Mouse (Mus musculus) fat pad, adult 2 months (tissue): ENCODE measurements around the gene Meaf6.

Experiments
- DNase-seq: peaks from one replicate; pipeline ENCODE4 v3.0.0-alpha.2; 2011; ENCODE audit warnings: low read depth, low spot score; ENCODE audit errors: extremely low read depth

The Meaf6 gene

DNA sequence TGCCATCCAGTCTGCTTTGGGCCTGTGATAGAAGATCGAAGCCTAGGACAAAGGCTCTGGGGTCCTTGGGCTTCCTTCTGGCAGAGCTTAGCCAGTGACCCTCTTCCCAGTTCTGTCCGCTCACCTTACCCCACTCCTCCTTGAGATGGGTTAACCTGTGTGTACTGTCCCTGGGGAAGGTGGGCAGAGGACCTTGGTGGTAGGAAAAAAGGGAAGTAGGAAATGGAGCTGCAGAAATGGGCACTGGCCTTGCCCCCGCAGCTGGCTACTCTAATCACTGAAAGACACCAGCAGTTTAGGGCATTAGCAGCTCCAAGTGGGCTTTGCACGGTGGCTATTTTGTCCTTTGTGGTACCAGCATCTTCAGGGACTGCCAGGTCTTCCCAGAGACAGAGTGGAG, 30.1 kb downstream of the Meaf6 start:
- no peak for DNase-seq

GRCm38 (mm10) chr4:125115710-125116089, 30.8 kb downstream of the Meaf6 start:
- DNase-seq, result no peak

DNA sequence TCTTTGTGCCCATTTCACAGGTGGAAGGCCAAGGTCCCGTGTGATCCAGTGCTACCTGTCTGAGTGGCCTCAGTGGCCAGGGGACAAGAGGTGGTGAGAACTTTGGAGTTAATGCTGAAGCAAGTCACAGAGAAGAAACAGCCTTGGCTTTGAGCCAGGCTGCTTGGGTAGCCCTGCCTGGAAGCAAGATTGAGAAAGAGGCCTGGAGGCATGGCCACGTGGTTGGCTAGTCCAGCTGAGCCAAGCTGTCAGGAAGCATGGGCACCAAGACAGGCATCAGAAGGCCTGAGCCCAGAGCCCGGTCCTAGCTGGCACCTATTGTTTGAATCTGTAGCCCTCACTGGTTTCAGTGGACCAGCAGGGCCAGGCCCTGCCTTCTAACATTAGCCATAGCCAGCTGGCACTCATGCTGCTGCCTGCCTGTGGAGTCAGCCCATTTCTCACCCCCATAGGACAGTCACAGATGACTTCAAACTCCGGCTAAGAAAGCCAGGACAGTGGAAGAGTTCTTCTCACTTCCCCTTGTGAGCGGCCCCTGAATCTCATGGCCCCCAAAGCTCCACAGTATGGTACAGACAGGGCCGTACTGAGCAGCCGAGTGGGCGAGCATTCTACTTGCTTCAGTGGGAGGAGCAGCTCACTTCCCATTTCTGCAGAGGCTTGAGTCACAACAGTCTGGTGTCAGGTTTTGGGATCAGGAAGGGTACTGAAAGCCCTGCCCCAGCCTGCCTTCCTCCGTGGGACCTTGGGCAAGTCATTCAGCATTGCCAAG, 31.3 kb downstream of the Meaf6 start:
- no peak for DNase-seq

DNA sequence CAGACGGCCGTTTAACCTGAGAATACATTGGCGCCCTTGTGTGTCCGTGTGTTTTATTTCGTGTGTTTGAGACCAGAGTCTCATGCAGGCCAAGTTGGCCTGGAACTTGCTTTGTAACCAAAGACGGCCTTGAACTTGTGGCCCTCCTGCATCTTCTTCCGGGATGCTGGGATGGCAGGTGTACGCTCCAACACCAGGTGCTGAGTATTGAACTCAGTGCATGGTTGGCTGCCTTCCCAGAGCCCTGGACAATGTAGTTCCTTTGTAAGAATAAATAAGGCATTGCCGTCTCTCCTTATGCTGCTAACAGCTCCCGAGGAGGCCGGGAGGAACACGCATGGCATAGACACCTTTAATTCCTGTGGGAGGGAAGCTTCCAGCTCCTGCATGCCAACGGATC, 32.0 kb downstream of the Meaf6 start:
- no peak for DNase-seq

- DNase-seq, result no peak
These were observed 33.0 kb downstream of the Meaf6 start for GRCm38 (mm10) chr4:125117902-125118320.

DNA sequence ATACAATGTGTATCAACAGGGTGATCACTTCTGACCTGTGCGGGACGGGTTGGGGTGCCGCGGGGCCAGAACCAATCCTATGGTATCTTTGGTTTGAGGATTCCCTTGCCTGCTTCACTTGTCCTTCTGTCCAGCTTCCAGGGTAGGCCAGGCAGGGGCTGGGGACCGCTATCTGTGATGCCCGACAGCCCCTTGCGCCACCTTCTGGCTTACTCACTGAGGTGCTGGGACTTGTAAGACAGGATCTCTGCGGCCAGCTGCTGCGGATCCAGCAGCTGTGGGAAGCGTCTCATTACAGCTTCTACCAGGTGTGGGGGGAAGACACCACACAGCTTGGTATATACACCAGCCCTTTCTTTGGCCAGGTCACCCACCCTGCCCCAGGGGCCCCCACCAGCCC, 34.1 kb downstream of the Meaf6 start:
- DNase-seq, result no peak

GRCm38 (mm10) chr4:125119721-125120120, 34.8 kb downstream of the Meaf6 start:
- no peak for DNase-seq

- DNase-seq, result no peak
These were observed 37.7 kb downstream of the Meaf6 start for GRCm38 (mm10) chr4:125122431-125123278.

DNA sequence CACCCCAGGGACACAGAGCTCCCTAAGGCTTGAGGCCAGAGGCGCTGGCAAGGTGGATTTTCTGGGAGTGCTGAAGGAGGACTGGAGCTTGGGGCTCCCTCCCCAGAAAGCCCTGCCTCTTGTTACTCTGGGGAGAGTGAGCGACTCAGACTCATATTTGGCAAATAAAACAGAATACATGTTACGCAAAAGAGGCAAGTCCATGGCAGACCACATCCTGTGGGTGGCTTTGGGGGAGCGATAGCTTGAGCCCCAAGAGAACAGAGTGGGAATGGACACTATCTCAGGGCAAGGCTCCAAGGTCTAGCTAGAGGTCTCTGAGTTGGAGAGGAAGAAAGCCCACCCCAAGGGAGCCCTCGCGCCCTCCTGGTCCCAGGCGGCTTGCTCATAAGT, 38.3 kb downstream of the Meaf6 start:
- no peak for DNase-seq

- DNase-seq, result no peak
These were observed 39.7 kb downstream of the Meaf6 start for GRCm38 (mm10) chr4:125124424-125125209.

GRCm38 (mm10) chr4:125125361-125125921, 40.5 kb downstream of the Meaf6 start:
- DNase-seq, result no peak

DNA sequence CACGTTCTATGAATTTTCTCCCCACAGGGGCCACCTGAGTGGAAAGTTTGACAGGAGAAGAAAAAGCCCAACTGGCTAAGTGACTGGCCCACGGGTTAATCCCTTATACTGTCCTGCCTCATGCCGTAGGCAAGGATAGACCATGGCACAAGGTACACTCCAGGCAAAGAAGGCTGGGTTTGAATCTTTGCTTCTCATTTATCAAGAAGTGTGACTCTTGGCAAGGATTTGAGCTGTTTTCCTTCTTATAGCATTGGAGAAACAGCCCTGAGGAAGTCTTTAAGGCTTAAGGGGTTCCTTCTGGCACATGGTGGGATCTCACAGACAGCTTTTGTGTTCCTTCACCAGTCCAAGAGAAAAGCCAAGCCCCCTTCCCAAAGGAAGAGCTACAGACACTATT, 41.3 kb downstream of the Meaf6 start:
- no peak for DNase-seq

DNA sequence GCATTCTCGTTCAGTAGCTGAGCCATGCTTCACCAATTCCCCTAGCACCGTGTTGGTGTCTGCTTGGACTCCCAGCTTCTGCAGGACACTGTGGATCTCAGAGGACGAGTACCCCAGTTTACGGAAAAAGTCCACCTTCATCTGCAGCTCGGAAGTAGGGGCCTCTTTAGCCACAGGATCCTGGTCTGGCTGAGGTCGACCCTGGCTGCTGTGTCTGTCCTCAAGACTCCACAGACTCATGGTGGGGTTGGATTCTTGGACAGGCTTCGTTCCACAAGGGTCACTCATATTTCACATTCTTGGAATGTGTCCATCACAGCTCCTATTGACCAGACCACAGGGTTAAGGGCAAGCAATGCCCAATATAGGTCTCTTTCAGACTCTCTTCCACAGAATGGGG, 41.8 kb downstream of the Meaf6 start:
- DNase-seq, result no peak

DNA sequence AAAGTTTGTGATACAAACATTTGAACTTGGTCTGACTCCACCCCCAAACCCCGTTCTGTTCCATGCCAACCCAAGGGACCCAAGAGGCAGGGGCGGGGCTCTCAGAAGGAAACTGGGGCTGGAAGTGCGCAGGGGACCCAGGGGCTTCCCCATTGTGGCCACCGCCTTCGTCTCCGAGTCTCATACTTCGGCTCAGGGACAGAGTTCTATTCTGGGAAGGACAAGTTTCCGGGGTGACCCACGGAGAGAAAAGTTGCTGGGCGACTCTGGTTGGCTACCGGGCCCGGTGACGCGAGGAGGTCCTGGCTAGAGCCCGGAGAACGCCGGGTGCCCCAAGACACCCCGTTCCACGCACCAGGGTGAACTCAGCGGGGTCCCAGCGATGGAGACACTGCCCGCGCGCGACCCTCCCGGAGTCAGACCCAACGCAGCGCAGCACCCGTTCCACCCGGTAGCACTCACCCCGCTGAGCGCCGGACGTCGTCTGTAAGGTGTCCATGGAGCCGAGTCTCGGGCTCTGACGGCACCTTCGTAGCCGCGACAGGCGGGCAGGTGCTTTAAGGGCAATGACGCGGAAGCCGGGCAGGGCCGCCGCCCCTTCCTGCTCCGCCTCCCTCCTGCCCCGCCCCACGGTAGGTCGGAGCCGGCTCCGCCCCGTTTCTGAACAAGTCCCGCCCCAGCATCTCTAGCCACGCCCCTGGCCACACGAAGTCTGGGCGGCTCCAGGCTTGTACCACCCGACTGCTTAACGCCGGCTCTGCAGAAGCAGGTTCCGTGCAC, 42.6 kb downstream of the Meaf6 start, which contains the start of gene Zc3h12a:
Gene Zc3h12a, minus strand, starts transcription at position 536 of the 780 bp plus-strand sequence.
- no peak for DNase-seq

DNA sequence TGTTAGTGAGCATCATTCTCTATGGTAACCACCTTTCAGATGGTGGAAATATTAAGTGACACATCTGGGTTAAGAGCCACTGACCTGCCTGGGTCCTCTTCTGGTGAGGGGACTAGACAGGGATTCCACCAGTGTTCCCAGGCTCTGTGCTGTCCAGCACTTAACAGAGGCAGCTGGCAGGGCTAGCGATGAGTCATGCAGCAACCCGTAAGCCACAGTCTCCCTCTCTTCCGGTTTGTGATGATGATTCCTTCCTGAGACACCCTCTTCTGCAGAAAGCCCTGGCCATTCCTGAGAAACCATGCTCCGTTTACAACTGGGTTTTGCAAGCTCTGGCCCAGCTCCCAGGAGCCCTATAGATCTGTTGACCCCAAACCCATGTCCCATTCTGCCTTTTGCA, 46.6 kb downstream of the Meaf6 start:
- DNase-seq, result no peak

DNA sequence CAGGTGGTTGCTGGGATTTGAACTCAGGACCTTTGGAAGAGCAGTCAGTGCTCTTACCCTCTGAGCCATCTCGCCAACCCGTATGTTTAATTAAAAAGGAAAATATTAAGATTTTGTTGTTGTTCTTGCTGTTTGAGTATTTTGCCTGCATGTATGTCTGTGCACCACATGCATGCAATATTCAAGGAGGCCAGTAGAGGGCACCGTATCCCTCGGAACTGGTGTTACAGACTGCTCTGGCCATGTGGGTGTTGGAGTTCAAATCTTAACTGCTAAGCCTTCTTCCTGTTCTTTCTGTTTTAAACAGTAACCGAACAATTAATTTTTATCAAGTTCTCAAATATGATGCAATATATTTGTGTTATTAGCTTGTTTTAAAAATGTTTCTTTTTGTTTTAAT, 47.5 kb downstream of the Meaf6 start:
- DNase-seq, result no peak

- DNase-seq, result no peak
These were observed 49.3 kb downstream of the Meaf6 start for GRCm38 (mm10) chr4:125134192-125134591.

- DNase-seq, result no peak
These were observed 49.7 kb downstream of the Meaf6 start for GRCm38 (mm10) chr4:125134631-125135030.

- no peak for DNase-seq
These were observed 50.3 kb downstream of the Meaf6 start for GRCm38 (mm10) chr4:125135076-125135855.
